Mouse (Mus musculus): ENCODE measurements around the gene Ap4s1. TPM values are rescaled to one million over a fixed set of nuclear protein-coding genes. Genes with fewer than 3 reads are reported as not detected.
"Not testable (repeated sequence)": the region's sequence is repeated elsewhere in the genome, so short reads cannot be mapped to it uniquely, and the experiment has no call there.

Ap4s1 gene
- 37.7 and 39.4 TPM in 2 replicates for polyA plus RNA-seq (2015; fragmentation: Nextera tagmentation; extraction: Ambion mirVana)

GRCm38 (mm10) chr12:51690893-51691844, at the start of gene Ap4s1:
Ap4s1 (plus strand) TSS chr12:51691033.
- Histone ChIP-seq H3K36me3 (ENCODE audit: control insufficient read depth, insufficient read depth) (no peaks in the 10 kb centered on the region), H3K4me1 (replicated peaks; ENCODE audit: control insufficient read depth, insufficient read depth, low read length) (peaks cover 11% of the 10 kb centered on the region), H3K4me3 (replicated peaks; ENCODE audit: low read length) (peak within 1 kb of the TSS; percentile 90), H3K4me2 (ENCODE audit: low read length) (peak within 1 kb of the TSS; percentile 72), H3K27me3 (replicated peaks; ENCODE audit: control insufficient read depth, insufficient read depth, low read length) (no peaks in the 10 kb centered on the region), H3K9me3 (ENCODE audit: control insufficient read depth, low read length) (no peaks in the 10 kb centered on the region), H3K27ac (ENCODE audit: low read length) (peak within 1 kb of the TSS; percentile 99), H3K9ac (replicated peaks; ENCODE audit: low read depth, low read length) (peak within 1 kb of the TSS; percentile 100)
- ATAC-seq, result peak; percentile 68
- 1% methylated on average over 90 of the region's 108 CpGs for WGBS

GRCm38 (mm10) chr12:51641871-51642270, 49.0 kb upstream of the Ap4s1 start:
- no peaks in the 10 kb centered on the region for H3K9me3 ChIP-seq (ENCODE audit: control insufficient read depth, low read length)
- H3K27me3 ChIP-seq (replicated peaks; ENCODE audit: control insufficient read depth, insufficient read depth, low read length), result no peaks in the 10 kb centered on the region
- no peak overlapping the region for H3K9ac ChIP-seq (replicated peaks; ENCODE audit: low read depth, low read length)
- no peaks in the 10 kb centered on the region for H3K36me3 ChIP-seq (ENCODE audit: control insufficient read depth, insufficient read depth)
- H3K27ac ChIP-seq (ENCODE audit: low read length), result no peak overlapping the region
- ATAC-seq, result no peak
- 81% methylated on average over 6 of the region's 6 CpGs for WGBS
- no peak overlapping the region for H3K4me3 ChIP-seq (replicated peaks; ENCODE audit: low read length)
- H3K4me2 ChIP-seq (ENCODE audit: low read length), result no peak overlapping the region
- H3K4me1 ChIP-seq (replicated peaks; ENCODE audit: control insufficient read depth, insufficient read depth, low read length), result no peaks in the 10 kb centered on the region

GRCm38 (mm10) chr12:51649401-51649800, 41.4 kb upstream of the Ap4s1 start:
- not testable (repeated sequence) for H3K4me2 ChIP-seq (ENCODE audit: low read length); ATAC-seq; H3K36me3 ChIP-seq (ENCODE audit: control insufficient read depth, insufficient read depth); H3K27me3 ChIP-seq (replicated peaks; ENCODE audit: control insufficient read depth, insufficient read depth, low read length); H3K9ac ChIP-seq (replicated peaks; ENCODE audit: low read depth, low read length); H3K4me3 ChIP-seq (replicated peaks; ENCODE audit: low read length); H3K27ac ChIP-seq (ENCODE audit: low read length); H3K9me3 ChIP-seq (ENCODE audit: control insufficient read depth, low read length); H3K4me1 ChIP-seq (replicated peaks; ENCODE audit: control insufficient read depth, insufficient read depth, low read length)

- Histone ChIP-seq H3K4me1 (replicated peaks; ENCODE audit: control insufficient read depth, insufficient read depth, low read length) (no peaks in the 10 kb centered on the region), H3K27ac (ENCODE audit: low read length) (no peak overlapping the region), H3K4me3 (replicated peaks; ENCODE audit: low read length) (no peak overlapping the region), H3K27me3 (replicated peaks; ENCODE audit: control insufficient read depth, insufficient read depth, low read length) (no peaks in the 10 kb centered on the region), H3K9ac (replicated peaks; ENCODE audit: low read depth, low read length) (no peak overlapping the region), H3K9me3 (ENCODE audit: control insufficient read depth, low read length) (no peaks in the 10 kb centered on the region), H3K4me2 (ENCODE audit: low read length) (no peak overlapping the region), H3K36me3 (ENCODE audit: control insufficient read depth, insufficient read depth) (no peaks in the 10 kb centered on the region; the same call in 1 of the 2 replicates)
- no peak for ATAC-seq
- WGBS, result 88% methylated on average over 1 of the region's 1 CpGs
These were observed 34.8 kb upstream of the Ap4s1 start for GRCm38 (mm10) chr12:51655944-51656465.

GRCm38 (mm10) chr12:51663011-51663410, 27.8 kb upstream of the Ap4s1 start:
- ATAC-seq, result no peak
- Histone ChIP-seq H3K9ac (replicated peaks; ENCODE audit: low read depth, low read length) (no peak overlapping the region), H3K27ac (ENCODE audit: low read length) (no peak overlapping the region), H3K4me1 (replicated peaks; ENCODE audit: control insufficient read depth, insufficient read depth, low read length) (no peaks in the 10 kb centered on the region; the same call in 1 of the 2 replicates), H3K36me3 (ENCODE audit: control insufficient read depth, insufficient read depth) (no peaks in the 10 kb centered on the region), H3K4me2 (ENCODE audit: low read length) (no peak overlapping the region), H3K4me3 (replicated peaks; ENCODE audit: low read length) (no peak overlapping the region), H3K27me3 (replicated peaks; ENCODE audit: control insufficient read depth, insufficient read depth, low read length) (no peaks in the 10 kb centered on the region), H3K9me3 (ENCODE audit: control insufficient read depth, low read length) (no peaks in the 10 kb centered on the region)

GRCm38 (mm10) chr12:51663908-51664307, 26.9 kb upstream of the Ap4s1 start:
- H3K27me3 ChIP-seq (replicated peaks; ENCODE audit: control insufficient read depth, insufficient read depth, low read length), result no peaks in the 10 kb centered on the region
- ATAC-seq, result no peak
- no peak overlapping the region for H3K27ac ChIP-seq (ENCODE audit: low read length)
- no peak overlapping the region for H3K4me3 ChIP-seq (replicated peaks; ENCODE audit: low read length)
- H3K9me3 ChIP-seq (ENCODE audit: control insufficient read depth, low read length), result no peaks in the 10 kb centered on the region
- no peak overlapping the region for H3K4me2 ChIP-seq (ENCODE audit: low read length)
- H3K9ac ChIP-seq (replicated peaks; ENCODE audit: low read depth, low read length), result no peak overlapping the region
- no peaks in the 10 kb centered on the region; the same call in 1 of the 2 replicates for H3K4me1 ChIP-seq (replicated peaks; ENCODE audit: control insufficient read depth, insufficient read depth, low read length)
- no peaks in the 10 kb centered on the region for H3K36me3 ChIP-seq (ENCODE audit: control insufficient read depth, insufficient read depth)

GRCm38 (mm10) chr12:51666708-51667430, 24.0 kb upstream of the Ap4s1 start:
- Histone ChIP-seq H3K9ac (replicated peaks; ENCODE audit: low read depth, low read length) (no peak overlapping the region), H3K27ac (ENCODE audit: low read length) (no peak overlapping the region; the same call in 1 of the 2 replicates), H3K4me1 (replicated peaks; ENCODE audit: control insufficient read depth, insufficient read depth, low read length) (peaks cover 2% of the 10 kb centered on the region; the same call in 1 of the 2 replicates), H3K4me3 (replicated peaks; ENCODE audit: low read length) (no peak overlapping the region), H3K4me2 (ENCODE audit: low read length) (no peak overlapping the region), H3K27me3 (replicated peaks; ENCODE audit: control insufficient read depth, insufficient read depth, low read length) (no peaks in the 10 kb centered on the region), H3K9me3 (ENCODE audit: control insufficient read depth, low read length) (no peaks in the 10 kb centered on the region), H3K36me3 (ENCODE audit: control insufficient read depth, insufficient read depth) (no peaks in the 10 kb centered on the region)
- ATAC-seq, result peak; percentile 21; the same call in 1 of the 2 replicates
- 71% methylated on average over 4 of the region's 4 CpGs for WGBS

- H3K4me1 ChIP-seq (replicated peaks; ENCODE audit: control insufficient read depth, insufficient read depth, low read length), result peaks cover 2% of the 10 kb centered on the region; the same call in 1 of the 2 replicates
- H3K27me3 ChIP-seq (replicated peaks; ENCODE audit: control insufficient read depth, insufficient read depth, low read length), result no peaks in the 10 kb centered on the region
- WGBS, result 24% methylated on average over 5 of the region's 5 CpGs
- H3K36me3 ChIP-seq (ENCODE audit: control insufficient read depth, insufficient read depth), result no peaks in the 10 kb centered on the region
- ATAC-seq, result no peak
- H3K27ac ChIP-seq (ENCODE audit: low read length), result no peak overlapping the region
- no peak overlapping the region for H3K9ac ChIP-seq (replicated peaks; ENCODE audit: low read depth, low read length)
- H3K4me3 ChIP-seq (replicated peaks; ENCODE audit: low read length), result no peak overlapping the region
- no peaks in the 10 kb centered on the region for H3K9me3 ChIP-seq (ENCODE audit: control insufficient read depth, low read length)
- H3K4me2 ChIP-seq (ENCODE audit: low read length), result no peak overlapping the region
These were observed 19.5 kb upstream of the Ap4s1 start for GRCm38 (mm10) chr12:51671231-51671891.

GRCm38 (mm10) chr12:51673270-51673669, 17.6 kb upstream of the Ap4s1 start:
- ATAC-seq, result no peak
- 70% methylated on average over 4 of the region's 4 CpGs for WGBS
- H3K9me3 ChIP-seq (ENCODE audit: control insufficient read depth, low read length), result no peaks in the 10 kb centered on the region
- no peaks in the 10 kb centered on the region for H3K27me3 ChIP-seq (replicated peaks; ENCODE audit: control insufficient read depth, insufficient read depth, low read length)
- H3K4me1 ChIP-seq (replicated peaks; ENCODE audit: control insufficient read depth, insufficient read depth, low read length), result peaks cover 2% of the 10 kb centered on the region; the same call in 1 of the 2 replicates
- no peak overlapping the region for H3K4me3 ChIP-seq (replicated peaks; ENCODE audit: low read length)
- no peak overlapping the region for H3K4me2 ChIP-seq (ENCODE audit: low read length)
- H3K27ac ChIP-seq (ENCODE audit: low read length), result no peak overlapping the region
- no peak overlapping the region for H3K9ac ChIP-seq (replicated peaks; ENCODE audit: low read depth, low read length)
- no peaks in the 10 kb centered on the region for H3K36me3 ChIP-seq (ENCODE audit: control insufficient read depth, insufficient read depth)
